Mouse (Mus musculus): ENCODE measurements at regions not wholly inside any gene's neighbourhood (a gene's known extent, or its start where the extent isn't known, plus 50 kb on each side); places are given as distances from the start of the nearest gene placed in this dataset.

DNA sequence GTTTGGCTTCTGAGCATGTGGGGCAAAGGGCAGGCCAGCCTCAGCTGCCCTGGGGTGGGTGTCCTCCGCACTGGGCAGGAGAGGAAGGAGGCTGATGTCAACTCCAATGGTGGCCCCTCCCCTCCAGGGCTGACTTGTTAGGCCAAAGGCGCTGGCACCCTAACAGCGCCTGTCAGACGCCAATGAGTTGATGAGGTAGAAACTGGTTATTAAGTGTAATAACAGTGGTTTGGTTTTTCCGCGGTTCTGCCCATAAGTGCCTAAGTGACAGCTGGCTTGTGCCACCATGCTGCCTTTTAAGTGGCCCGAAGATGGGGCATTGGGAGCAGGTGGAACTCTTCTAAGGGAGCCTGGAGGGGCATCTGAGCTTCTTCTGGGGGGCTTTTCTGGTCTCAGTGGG lies 74.5 kb upstream of the 4931429L15Rik start:
- WGBS: 67% methylated on average over 7 of the region's 7 CpGs
- Histone ChIP-seq H3K4me2 (ENCODE audit: low read depth, low read length) (no peak overlapping the region), H3K36me3 (ENCODE audit: control insufficient read depth, insufficient read depth, low read length) (no peaks in the 10 kb centered on the region), H3K4me3 (ENCODE audit: low read depth, low read length) (no peak overlapping the region), H3K27ac (ENCODE audit: low read depth, low read length) (no peak overlapping the region), H3K9ac (replicated peaks; ENCODE audit: low read depth, low read length) (no peak overlapping the region), H3K27me3 (ENCODE audit: control insufficient read depth, insufficient read depth, low read length) (no peaks in the 10 kb centered on the region), H3K4me1 (ENCODE audit: control insufficient read depth, insufficient read depth, low read length) (peaks cover 6% of the 10 kb centered on the region), H3K9me3 (ENCODE audit: control insufficient read depth, low read length) (no peaks in the 10 kb centered on the region)
- no peak for ATAC-seq (ENCODE audit: low read depth)

DNA sequence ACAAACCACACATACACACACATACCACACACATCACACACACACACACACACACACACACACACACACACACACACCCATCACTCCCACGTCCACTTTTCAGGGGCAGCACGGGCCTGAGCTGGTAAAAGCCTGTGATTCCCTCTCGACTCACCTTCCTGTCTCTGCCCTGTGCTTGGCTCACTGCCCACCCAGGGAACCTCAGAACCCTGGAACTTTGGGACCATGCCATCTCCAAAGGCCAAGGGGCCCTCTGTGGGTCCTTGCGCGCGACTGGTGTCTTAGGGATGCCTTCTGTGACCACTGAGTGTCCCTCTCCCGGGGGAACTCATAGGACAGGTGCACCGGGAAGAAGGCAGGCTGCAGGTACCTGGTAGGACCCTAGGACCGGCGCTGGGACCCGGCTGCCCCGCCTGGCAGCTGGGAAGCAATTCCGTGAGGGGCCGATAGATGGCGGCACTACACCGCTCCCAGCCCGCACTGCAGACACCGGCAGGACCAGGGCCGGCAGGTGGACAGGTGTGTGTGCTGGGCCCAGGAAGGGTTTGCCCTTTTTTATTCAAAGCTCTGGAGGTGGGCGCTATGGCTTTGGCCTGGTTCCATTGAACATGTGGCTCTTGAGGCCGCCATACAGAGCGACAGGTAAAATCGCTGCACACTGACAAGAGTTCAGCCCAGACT lies 73.0 kb upstream of the 4931429L15Rik start:
- no peaks in the 10 kb centered on the region for H3K27me3 ChIP-seq (ENCODE audit: control insufficient read depth, insufficient read depth, low read length)
- peak; percentile 48; the same call in 1 of the 2 replicates for ATAC-seq (ENCODE audit: low read depth)
- no peak overlapping the region for H3K4me3 ChIP-seq (ENCODE audit: low read depth, low read length)
- no peaks in the 10 kb centered on the region for H3K36me3 ChIP-seq (ENCODE audit: control insufficient read depth, insufficient read depth, low read length)
- no peak overlapping the region for H3K4me2 ChIP-seq (ENCODE audit: low read depth, low read length)
- H3K4me1 ChIP-seq (ENCODE audit: control insufficient read depth, insufficient read depth, low read length): peaks cover 14% of the 10 kb centered on the region
- WGBS: 7% methylated on average over 23 of the region's 23 CpGs
- no peak overlapping the region for H3K9ac ChIP-seq (replicated peaks; ENCODE audit: low read depth, low read length)
- no peak overlapping the region for H3K27ac ChIP-seq (ENCODE audit: low read depth, low read length)
- H3K9me3 ChIP-seq (ENCODE audit: control insufficient read depth, low read length): no peaks in the 10 kb centered on the region

DNA sequence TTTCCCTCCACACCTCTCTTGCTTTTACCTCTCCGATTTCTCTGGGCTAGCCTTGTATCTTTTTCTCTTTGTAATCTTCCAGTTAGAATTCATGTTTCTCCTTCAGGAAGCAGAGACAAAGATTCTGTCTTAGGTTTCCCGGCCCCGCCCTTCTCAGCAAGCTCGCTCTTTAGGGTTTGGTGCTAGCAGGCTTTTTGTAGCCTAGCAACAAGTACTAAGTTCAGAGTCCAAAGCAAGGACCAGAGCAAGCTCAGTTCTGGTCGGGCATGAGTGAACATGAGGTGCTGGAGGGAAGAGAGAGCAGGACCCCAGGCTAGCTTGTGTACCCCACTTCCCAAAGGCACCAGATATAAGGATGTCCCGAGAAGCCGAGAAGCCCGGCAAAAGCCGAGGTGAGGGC lies 70.0 kb upstream of the 4931429L15Rik start:
- Histone ChIP-seq H3K27me3 (ENCODE audit: control insufficient read depth, insufficient read depth, low read length) (no peaks in the 10 kb centered on the region), H3K9me3 (ENCODE audit: control insufficient read depth, low read length) (no peaks in the 10 kb centered on the region), H3K27ac (ENCODE audit: low read depth, low read length) (peak overlapping the region; percentile 45; the same call in 1 of the 2 replicates), H3K9ac (replicated peaks; ENCODE audit: low read depth, low read length) (peak overlapping the region; percentile 51), H3K36me3 (ENCODE audit: control insufficient read depth, insufficient read depth, low read length) (no peaks in the 10 kb centered on the region), H3K4me1 (ENCODE audit: control insufficient read depth, insufficient read depth, low read length) (peaks cover 14% of the 10 kb centered on the region), H3K4me2 (ENCODE audit: low read depth, low read length) (peak overlapping the region; percentile 51), H3K4me3 (ENCODE audit: low read depth, low read length) (peak overlapping the region; percentile 31)
- peak; percentile 16; the same call in 1 of the 2 replicates for ATAC-seq (ENCODE audit: low read depth)
- 6% methylated on average over 9 of the region's 9 CpGs for WGBS

DNA sequence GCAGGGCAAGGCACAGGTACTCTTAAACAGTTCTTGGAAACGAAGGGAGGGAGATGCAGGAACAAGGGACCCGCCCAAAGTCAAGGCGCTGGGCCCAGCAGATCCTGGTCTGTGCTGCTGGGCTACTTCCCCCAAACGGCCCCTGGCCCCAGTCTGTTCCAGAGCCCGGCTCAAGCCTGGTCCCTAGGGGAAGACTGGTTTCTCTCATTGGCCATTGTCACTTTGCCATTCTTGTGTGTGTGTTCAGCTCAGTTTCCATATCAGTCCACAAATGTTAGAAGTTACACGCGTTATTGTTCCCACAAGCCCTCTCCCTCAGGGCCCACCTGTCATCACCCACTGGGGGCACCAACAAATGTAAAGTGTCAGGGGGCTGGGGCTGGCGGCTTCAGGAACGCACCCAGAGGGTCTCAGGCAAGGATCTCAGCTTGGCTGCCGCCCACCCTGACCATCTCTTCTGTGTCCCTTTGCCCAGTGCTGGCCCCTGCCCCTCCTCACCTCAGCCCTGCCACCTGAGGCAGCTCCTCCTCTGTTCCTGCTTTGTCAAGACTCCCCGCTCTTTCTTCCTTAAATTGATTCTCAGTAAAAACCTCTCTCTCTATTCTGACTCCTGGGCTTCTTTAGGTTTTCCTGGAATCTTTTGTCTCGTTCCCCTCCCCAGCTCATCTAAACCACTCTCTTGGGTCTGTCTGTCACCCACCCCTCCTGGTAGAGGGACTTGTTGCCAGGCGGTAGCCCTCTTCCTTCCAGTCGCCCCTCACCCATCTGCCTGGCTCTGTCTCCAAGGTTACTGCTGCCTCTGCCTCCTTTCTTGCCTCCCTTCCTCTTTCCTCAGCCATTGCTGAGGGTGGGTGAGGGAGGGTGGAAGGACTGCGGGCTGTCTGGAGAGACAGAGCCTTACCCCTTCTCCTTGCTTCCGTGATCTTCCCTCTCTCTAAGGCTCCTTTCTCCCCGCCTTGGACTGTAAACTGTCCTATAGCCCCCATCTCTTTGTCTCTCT lies 69.2 kb upstream of the 4931429L15Rik start:
- peaks cover 14% of the 10 kb centered on the region for H3K4me1 ChIP-seq (ENCODE audit: control insufficient read depth, insufficient read depth, low read length)
- peak overlapping the region; percentile 51 for H3K9ac ChIP-seq (replicated peaks; ENCODE audit: low read depth, low read length)
- peak; percentile 79 for ATAC-seq (ENCODE audit: low read depth)
- no peaks in the 10 kb centered on the region for H3K9me3 ChIP-seq (ENCODE audit: control insufficient read depth, low read length)
- WGBS: 30% methylated on average over 17 of the region's 17 CpGs
- H3K4me2 ChIP-seq (ENCODE audit: low read depth, low read length): peak overlapping the region; percentile 51
- peak overlapping the region; percentile 45; the same call in 1 of the 2 replicates for H3K27ac ChIP-seq (ENCODE audit: low read depth, low read length)
- H3K4me3 ChIP-seq (ENCODE audit: low read depth, low read length): peak overlapping the region; percentile 31
- no peaks in the 10 kb centered on the region for H3K27me3 ChIP-seq (ENCODE audit: control insufficient read depth, insufficient read depth, low read length)
- H3K36me3 ChIP-seq (ENCODE audit: control insufficient read depth, insufficient read depth, low read length): no peaks in the 10 kb centered on the region

DNA sequence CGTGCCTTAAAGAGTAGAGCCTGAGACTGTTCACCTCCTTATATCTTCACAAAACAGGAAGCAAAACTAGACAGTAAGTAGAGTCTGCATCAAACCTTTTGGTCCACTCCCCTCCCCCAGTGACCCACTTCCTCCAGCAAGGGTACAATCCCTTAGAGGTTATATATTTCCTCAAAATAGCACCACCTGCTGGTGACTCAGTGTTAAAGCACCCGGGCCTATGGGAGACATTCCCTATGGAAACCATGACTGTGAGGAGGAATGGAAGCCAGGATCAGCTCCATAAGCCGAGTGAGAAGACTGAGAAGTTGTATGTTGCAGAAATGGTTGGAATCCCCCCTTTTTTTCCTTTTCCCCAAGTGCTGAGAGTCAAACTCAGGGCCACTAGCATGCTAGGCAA lies 66.5 kb upstream of the 4931429L15Rik start:
- no peaks in the 10 kb centered on the region for H3K27me3 ChIP-seq (ENCODE audit: control insufficient read depth, insufficient read depth, low read length)
- WGBS: 97% methylated on average over 3 of the region's 3 CpGs
- ATAC-seq (ENCODE audit: low read depth): no peak

DNA sequence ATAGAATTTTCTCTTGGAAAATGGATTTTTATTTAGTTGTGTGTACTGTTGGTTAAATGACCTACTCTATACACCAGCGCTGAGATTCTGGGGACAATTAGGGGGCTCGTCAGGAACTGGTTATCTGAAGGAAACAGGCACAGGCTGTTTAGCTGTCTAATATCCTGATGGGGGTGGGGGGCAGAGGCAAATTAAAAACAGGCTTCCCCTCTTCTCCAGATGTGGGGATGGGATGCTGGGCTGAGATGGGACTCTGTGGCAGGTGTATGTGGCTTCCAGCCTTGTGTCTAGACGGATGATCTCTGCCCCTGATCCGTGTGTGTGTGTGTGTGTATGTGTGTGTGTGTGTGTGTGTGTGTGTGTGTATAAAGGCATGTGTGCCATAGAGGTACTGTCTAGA lies 61.6 kb upstream of the 4931429L15Rik start:
- H3K9ac ChIP-seq (replicated peaks; ENCODE audit: low read depth, low read length): no peak overlapping the region
- no peaks in the 10 kb centered on the region for H3K9me3 ChIP-seq (ENCODE audit: control insufficient read depth, low read length)
- WGBS: 78% methylated on average over 4 of the region's 4 CpGs
- H3K27me3 ChIP-seq (ENCODE audit: control insufficient read depth, insufficient read depth, low read length): no peaks in the 10 kb centered on the region
- no peaks in the 10 kb centered on the region for H3K36me3 ChIP-seq (ENCODE audit: control insufficient read depth, insufficient read depth, low read length)
- ATAC-seq (ENCODE audit: low read depth): no peak
- H3K4me2 ChIP-seq (ENCODE audit: low read depth, low read length): no peak overlapping the region
- H3K27ac ChIP-seq (ENCODE audit: low read depth, low read length): no peak overlapping the region
- H3K4me3 ChIP-seq (ENCODE audit: low read depth, low read length): no peak overlapping the region
- H3K4me1 ChIP-seq (ENCODE audit: control insufficient read depth, insufficient read depth, low read length): no peaks in the 10 kb centered on the region

More for the DNA sequence above, 66.5 kb upstream of the 4931429L15Rik start:
- no peak overlapping the region for H3K27ac ChIP-seq (ENCODE audit: low read depth, low read length)
- H3K4me2 ChIP-seq (ENCODE audit: low read depth, low read length): no peak overlapping the region
- H3K36me3 ChIP-seq (ENCODE audit: control insufficient read depth, insufficient read depth, low read length): no peaks in the 10 kb centered on the region
- H3K4me3 ChIP-seq (ENCODE audit: low read depth, low read length): no peak overlapping the region
- H3K9ac ChIP-seq (replicated peaks; ENCODE audit: low read depth, low read length): no peak overlapping the region
- H3K4me1 ChIP-seq (ENCODE audit: control insufficient read depth, insufficient read depth, low read length): peaks cover 14% of the 10 kb centered on the region
- H3K9me3 ChIP-seq (ENCODE audit: control insufficient read depth, low read length): no peaks in the 10 kb centered on the region

- H3K9ac ChIP-seq (replicated peaks; ENCODE audit: low read depth, low read length): no peak overlapping the region
- no peak overlapping the region for H3K4me3 ChIP-seq (ENCODE audit: low read depth, low read length)
- no peak overlapping the region for H3K4me2 ChIP-seq (ENCODE audit: low read depth, low read length)
- no peaks in the 10 kb centered on the region for H3K4me1 ChIP-seq (ENCODE audit: control insufficient read depth, insufficient read depth, low read length)
- H3K9me3 ChIP-seq (ENCODE audit: control insufficient read depth, low read length): no peaks in the 10 kb centered on the region
- ATAC-seq (ENCODE audit: low read depth): no peak
- WGBS: 85% methylated on average over 11 of the region's 11 CpGs
- H3K27ac ChIP-seq (ENCODE audit: low read depth, low read length): no peak overlapping the region
- no peaks in the 10 kb centered on the region for H3K27me3 ChIP-seq (ENCODE audit: control insufficient read depth, insufficient read depth, low read length)
- no peaks in the 10 kb centered on the region for H3K36me3 ChIP-seq (ENCODE audit: control insufficient read depth, insufficient read depth, low read length)
Observed at GRCm38 (mm10) chr9:46379453-46379852, 59.7 kb upstream of the 4931429L15Rik start.

GRCm38 (mm10) chr9:46378339-46378738 lies 58.6 kb upstream of the 4931429L15Rik start:
- Histone ChIP-seq H3K4me3 (ENCODE audit: low read depth, low read length) (no peak overlapping the region), H3K27me3 (ENCODE audit: control insufficient read depth, insufficient read depth, low read length) (no peaks in the 10 kb centered on the region), H3K9me3 (ENCODE audit: control insufficient read depth, low read length) (no peaks in the 10 kb centered on the region), H3K4me2 (ENCODE audit: low read depth, low read length) (no peak overlapping the region), H3K4me1 (ENCODE audit: control insufficient read depth, insufficient read depth, low read length) (no peaks in the 10 kb centered on the region), H3K27ac (ENCODE audit: low read depth, low read length) (no peak overlapping the region), H3K9ac (replicated peaks; ENCODE audit: low read depth, low read length) (no peak overlapping the region), H3K36me3 (ENCODE audit: control insufficient read depth, insufficient read depth, low read length) (no peaks in the 10 kb centered on the region)
- ATAC-seq (ENCODE audit: low read depth): no peak
- 89% methylated on average over 3 of the region's 3 CpGs for WGBS

Data from neural tube, embryonic 14.5 days (tissue).